Mouse (Mus musculus) stomach, adult 2 months (tissue): ENCODE results near the gene Gm4846. TPM values are rescaled to one million over a fixed set of nuclear protein-coding genes. Genes with fewer than 3 reads are reported as not detected.

Source experiments
- polyA plus RNA-seq: library from polyadenylated mRNA; depleted of rRNA; stranded (reverse); fragments of >200 nt; gene quantifications from 2 replicates; pipeline ENCODE4 v1.2.3, GENCODE M21; 2012; rRNA removed

Gene Gm4846
- 0.31 TPM in 1 of 2 replicates, not detected in the other for polyA plus RNA-seq

DNA sequence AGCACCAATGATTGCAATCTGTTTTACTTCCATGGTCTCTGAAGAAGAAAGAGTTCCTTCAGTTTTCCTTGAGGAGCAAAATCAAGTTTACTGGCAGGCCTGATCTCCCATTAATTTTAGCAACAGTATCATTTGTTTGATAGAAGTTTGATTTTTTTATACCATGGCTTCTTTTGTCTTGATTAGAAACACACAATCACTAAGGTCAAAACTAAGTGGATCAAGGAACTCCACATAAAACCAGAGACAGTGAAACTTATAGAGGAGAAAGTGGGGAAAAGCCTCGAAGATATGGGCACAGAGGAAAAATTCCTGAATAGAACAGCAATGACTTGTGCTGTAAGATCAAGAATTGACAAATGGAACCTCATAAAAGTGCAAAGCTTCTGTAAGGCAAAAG lies at the start of gene Gm4846:
Gm4846 (minus strand) TSS at position 101 of the 400 bp plus-strand sequence.

Other genes starting within 250 kb of the Gm4846 start
- gene Ildr2, start 243.4 kb downstream of the Gm4846 start, polyA plus RNA-seq: 0.02 and 0.05 TPM in 2 replicates
- gene Tada1, start 118.5 kb downstream of the Gm4846 start, polyA plus RNA-seq: 3.6 and 4.3 TPM in 2 replicates
- gene Pogk, start 87.7 kb downstream of the Gm4846 start, polyA plus RNA-seq: 1.4 and 2.0 TPM in 2 replicates
- not detected in 2 replicates for gene Gm4847, start 150.1 kb upstream of the Gm4846 start, polyA plus RNA-seq
- not detected in 2 replicates for gene Fmo9, start 184.3 kb upstream of the Gm4846 start, polyA plus RNA-seq